Mouse (Mus musculus): ENCODE measurements around the gene Kazald1. TPM values are rescaled to one million over a fixed set of nuclear protein-coding genes. Genes with fewer than 3 reads are reported as not detected.
A peak's percentile ranks its signal among the peaks of the same experiment; 100 is the strongest.

Gene Kazald1
- total RNA-seq, 1 experiment from 2014 or later, result 6.3 TPM

DNA sequence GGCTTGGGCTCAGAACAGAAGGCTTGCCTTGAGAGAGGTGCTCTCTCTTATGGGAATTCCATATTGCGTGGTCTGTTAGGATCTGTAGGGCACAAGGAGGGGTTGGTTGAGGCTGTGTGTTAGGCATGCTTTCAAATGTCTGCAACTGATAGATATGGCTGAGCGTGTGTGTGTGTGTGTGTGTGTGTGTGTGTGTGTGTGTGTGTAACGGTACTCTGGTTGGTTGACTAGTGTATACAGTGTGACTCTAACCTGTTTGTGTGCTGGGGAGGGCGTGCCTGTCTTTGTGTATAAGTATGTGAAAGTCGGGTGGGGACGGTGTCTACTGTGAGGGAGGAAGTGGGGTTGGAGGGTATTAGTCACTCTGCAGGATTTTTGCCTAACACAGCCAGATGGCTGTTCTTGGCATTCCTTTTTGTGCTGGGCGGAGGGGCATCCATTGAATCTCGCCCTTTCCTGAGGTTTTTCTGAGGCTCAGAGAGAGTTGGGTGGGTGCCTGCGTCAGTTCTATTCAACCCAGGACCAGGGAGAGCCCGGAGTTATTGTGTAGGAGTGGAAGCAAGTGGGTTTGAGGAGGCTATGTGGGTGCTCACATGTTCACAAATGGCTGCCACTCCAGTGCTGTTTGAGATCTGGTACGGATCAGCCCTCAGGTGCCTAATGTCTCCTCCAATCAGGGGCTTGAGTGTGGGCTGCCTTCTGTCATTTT lies 27.0 kb upstream of the Kazald1 start:
- DNase-seq, result peak; percentile 59

- DNase-seq, result no peak
Observed at GRCm38 (mm10) chr19:45048644-45049365, 26.2 kb upstream of the Kazald1 start.

GRCm38 (mm10) chr19:45049523-45049922 lies 25.5 kb upstream of the Kazald1 start:
- no peak for DNase-seq

DNA sequence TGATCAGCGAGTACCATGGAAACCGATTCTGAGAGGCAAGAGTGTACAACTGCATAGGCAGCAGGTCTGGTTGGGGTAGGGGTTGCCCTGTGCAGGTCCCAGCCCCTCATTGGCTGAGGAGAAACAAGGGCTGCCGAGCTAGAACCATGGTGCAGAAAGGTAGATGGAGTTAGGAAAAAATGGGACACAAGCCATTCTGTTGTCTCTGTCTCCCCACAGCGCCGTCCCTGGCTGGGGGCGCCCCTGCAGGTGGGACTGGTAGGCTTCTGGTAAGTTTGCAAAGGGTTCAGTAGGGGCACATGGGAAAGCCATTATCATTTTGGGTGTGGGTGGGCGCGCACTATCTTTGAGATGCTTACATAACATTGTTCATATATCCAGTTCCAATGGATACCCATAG lies 21.6 kb upstream of the Kazald1 start:
- DNase-seq, result no peak

DNA sequence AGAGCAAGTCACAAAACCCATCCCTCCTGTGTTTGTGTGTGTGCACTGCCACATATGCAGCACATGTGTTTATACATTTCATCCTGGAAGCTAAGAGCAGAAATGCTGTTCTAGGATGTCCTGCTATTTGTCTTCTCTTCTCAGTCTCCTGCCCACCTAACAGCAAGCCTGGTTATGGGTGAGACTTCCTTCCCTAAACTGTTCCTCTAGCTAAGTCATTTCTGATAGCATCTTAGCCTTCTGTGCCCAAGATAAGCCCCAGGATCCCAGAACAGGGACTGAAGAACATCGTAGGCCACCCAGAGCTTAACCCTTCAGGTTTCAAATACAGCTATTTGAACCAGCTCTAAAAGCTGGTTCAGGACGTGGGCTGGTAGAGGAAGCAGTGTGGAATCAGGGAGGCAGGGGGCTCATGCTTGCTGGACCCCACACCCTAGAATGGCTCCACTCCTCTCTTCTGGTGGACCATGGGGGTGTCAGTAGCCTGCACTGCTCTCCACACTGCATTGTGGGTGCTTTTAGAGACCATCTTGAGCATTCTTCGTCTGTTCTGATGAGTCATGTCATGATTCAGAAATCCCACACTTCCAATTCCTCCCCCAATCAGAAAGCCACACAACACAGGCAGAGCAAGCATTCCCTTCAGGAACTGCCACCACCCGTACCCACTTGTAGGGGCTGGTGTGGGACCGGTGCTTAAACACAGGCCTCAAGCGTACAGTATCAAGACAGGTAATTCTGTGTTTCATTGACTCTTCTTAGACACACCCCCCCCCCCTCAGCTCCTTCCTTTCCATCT lies 19.9 kb upstream of the Kazald1 start:
- no peak for DNase-seq

DNA sequence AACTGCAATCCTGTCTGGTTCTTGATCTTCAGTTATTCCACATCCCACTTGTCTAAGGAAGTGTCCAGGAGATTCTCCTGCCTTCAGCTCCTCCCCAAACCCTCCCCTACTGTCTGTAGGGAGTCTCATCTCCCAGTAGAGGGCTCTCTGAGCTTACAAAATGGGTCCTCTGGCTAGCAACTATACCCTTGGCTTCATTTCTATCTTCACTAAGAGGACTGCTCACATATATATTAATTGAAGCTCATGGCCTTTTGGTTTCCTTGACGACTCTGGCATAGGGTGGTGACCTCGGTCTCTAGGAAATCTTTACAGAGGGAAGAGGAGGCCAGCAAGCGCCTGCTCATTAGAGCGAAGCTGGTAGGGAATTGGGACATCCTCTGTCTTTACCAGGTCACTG lies 18.7 kb upstream of the Kazald1 start:
- peak; percentile 68 for DNase-seq

DNA sequence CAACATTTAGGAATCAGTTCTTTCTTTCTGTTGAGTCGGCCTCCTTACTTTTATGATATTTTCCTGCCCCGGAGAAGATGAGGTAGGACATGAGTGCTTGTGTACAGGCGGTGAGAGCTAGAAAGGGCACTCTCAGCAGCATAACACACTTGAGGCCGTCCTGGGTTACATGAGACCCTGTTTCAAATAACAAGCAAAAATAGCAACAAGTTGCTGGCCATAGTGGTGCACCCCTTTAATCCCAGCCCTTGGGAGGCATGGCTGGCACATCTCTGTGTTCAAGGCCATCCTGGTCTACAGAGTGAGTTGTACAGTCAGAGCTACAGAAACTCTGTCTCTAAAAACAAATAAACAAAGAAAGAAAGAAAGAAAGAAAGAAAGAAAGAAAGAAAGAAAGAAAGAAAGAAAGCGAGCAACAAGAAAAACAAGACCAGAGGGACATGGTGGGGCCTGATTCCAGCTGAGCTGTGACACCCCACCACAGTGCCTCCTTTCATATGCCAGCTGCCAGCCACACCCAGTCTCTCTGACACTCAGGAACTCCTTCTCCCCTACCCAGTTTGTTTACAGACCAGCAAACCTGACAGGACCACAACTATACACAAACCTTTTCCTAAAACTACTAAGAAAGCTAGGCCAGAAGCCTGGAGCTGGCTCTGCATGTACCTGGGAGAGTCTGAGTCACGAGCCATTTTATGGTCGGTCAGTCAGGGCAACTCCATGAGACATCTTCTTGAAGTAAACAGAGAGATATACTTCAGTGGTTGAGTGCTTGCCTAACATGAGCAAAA lies 17.9 kb upstream of the Kazald1 start:
- DNase-seq, result no peak

DNA sequence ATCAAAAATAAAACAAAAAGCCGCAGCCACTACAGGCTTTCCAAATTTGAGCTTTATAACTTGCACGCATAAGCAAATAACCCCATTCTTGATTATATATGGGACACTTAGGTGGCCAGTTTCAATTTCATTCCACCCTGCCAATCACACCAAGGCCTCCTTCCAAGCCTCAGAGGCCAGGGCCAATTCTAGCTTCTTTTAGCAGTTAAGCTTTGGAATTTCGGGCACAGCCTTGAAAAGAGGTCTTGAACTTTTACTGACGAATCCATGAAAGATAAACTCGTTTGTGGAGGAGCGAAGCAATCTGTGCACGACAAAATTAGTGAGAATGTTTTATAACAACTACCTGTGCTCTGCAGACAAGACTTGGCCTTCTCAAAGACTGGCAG lies 17.3 kb upstream of the Kazald1 start:
- DNase-seq, result peak; percentile 68

- DNase-seq, result peak; percentile 94
Observed at GRCm38 (mm10) chr19:45058113-45058839, 16.8 kb upstream of the Kazald1 start.

DNA sequence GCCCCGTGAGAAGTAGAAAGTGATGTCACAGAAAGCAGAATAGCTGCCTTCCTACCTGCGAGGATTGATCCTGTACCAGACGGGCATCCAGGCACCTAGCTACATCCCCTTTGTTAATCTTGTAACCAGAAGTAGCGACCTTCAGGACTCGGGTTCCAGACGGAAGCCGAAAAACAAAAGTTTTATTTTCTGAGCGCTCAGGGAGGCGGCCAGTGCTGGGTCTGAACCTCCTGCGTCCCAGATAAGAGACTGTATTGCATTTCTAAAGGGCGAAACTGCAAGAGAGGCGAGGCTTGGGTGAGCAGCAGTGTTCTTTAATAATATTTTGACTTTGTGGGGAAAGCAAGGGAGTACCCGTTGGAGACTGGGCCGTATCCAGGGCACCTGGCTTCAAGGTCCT lies 16.2 kb upstream of the Kazald1 start:
- no peak for DNase-seq

DNA sequence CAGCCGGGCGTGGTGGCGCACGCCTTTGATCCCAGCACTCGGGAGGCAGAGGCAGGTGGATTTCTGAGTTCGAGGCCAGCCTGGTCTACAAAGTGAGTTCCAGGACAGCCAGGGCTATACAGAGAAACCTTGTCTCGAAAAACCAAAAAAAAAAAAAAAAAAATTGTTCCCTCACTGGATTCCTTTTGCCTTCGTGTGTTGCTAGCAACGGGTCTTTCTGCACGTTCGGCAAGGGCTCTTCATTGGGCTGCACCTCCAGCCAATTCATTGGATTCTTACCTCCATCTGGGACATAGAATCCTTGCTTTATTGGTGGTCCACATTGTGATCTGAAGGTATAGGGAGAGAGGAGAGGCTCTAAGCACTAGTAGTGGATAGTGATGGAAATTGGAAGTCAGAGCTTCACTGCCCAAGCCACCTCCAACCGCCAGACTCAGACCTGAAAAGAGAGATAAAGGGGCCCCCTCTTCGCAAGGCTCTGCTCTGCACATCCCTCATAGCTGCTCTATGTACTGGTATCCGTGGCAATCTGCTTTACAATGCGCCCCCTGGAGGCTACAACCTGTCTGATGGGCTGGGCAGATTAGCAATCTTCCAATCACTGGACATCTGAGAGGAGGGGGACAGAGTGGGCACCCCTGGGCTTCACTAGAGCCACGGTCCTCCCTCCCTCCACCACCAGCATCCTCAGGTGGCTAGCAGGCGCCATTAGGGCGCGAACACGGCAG lies 11.3 kb upstream of the Kazald1 start:
- peak; percentile 77 for DNase-seq

- DNase-seq, result no peak
Observed at GRCm38 (mm10) chr19:45065226-45065625, 9.8 kb upstream of the Kazald1 start.

DNA sequence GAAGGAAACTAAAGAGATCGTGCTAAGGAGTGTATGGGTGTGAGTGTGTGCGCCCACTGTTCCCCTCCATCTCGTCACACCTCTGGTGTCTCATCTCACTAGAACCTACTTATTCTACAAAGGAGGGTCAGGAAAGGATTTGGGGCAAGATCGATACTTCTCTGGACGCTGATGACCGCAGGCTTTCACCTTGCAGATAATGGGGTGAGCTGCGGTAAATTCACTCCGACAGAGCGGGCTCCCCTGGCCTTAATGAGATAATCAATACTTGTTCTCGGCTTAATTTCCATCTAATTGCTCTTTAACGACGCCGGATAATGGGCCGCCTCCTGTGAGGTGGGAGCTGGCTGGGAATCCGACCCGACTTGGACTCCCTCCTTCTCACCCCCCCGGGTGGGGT lies 7.9 kb upstream of the Kazald1 start:
- DNase-seq, result no peak

- no peak for DNase-seq
Observed at GRCm38 (mm10) chr19:45067758-45068510, 7.1 kb upstream of the Kazald1 start.

- DNase-seq, result peak; percentile 93
Observed at GRCm38 (mm10) chr19:45073871-45074542, 1.0 kb upstream of the Kazald1 start.

- DNase-seq, result no peak
Observed at GRCm38 (mm10) chr19:45075323-45076035, 438 bp downstream of the Kazald1 start.

DNA sequence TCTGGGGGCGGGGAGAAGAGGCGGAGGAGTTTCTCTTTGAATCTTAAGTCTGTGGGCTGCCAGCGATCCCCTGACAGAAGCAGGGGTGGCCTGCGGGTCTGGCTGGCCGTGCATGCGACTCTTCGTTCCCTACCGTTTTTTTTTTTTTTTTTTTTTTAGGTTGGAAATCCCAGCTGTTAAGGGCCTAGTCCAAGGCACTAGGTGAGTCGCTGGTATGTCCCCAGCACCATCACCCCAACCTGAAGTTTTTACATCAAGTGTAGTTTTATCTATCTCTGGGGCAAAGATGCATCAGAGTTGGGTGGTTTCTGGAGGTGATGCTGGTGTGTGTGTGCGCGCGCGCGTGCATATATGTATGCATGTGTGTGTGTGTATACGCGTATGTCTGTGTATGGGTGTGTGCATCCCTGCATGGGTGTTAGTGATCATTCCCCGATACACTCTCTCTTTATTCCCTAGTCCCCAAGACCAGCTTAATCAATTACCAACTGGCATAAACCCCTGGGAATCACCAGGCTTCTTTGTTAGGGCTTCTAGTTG lies 1.1 kb downstream of the Kazald1 start:
- peak; percentile 32 for DNase-seq
